Mouse (Mus musculus) thymus, postnatal 10 days (tissue): ENCODE measurements around the gene Cnnm2.

Experiments
- DNase-seq, 2 experiments: peaks; one replicate each; pipeline ENCODE4 v3.0.0; 2021; ENCODE audit warnings: low spot score in 2 of 2

Cnnm2 gene

GRCm38 (mm10) chr19:46799903-46800583 is 38.6 kb downstream of the Cnnm2 start:
- no peak for DNase-seq

- DNase-seq = no peak
These were observed 40.1 kb downstream of the Cnnm2 start for GRCm38 (mm10) chr19:46801492-46801891.

- DNase-seq = no peak
These were observed 40.9 kb downstream of the Cnnm2 start for GRCm38 (mm10) chr19:46802306-46802705.

- DNase-seq = no peak
These were observed 42.3 kb downstream of the Cnnm2 start for GRCm38 (mm10) chr19:46803732-46804131.

- DNase-seq = no peak
These were observed 43.4 kb downstream of the Cnnm2 start for GRCm38 (mm10) chr19:46804751-46805150.

- no peak for DNase-seq
These were observed 44.7 kb downstream of the Cnnm2 start for GRCm38 (mm10) chr19:46805933-46806688.

GRCm38 (mm10) chr19:46808261-46808660 is 46.9 kb downstream of the Cnnm2 start:
- DNase-seq = no peak

- DNase-seq = no peak
These were observed 47.6 kb downstream of the Cnnm2 start for GRCm38 (mm10) chr19:46809031-46809430.

- no peak for DNase-seq
These were observed 57.9 kb downstream of the Cnnm2 start for GRCm38 (mm10) chr19:46819276-46819675.

- no peak for DNase-seq
These were observed 61.1 kb downstream of the Cnnm2 start for GRCm38 (mm10) chr19:46822491-46822890.

- DNase-seq = no peak
These were observed 62.4 kb downstream of the Cnnm2 start for GRCm38 (mm10) chr19:46823759-46824158.

GRCm38 (mm10) chr19:46824867-46825266 is 63.5 kb downstream of the Cnnm2 start:
- DNase-seq = no peak

GRCm38 (mm10) chr19:46827654-46828165 is 66.3 kb downstream of the Cnnm2 start:
- DNase-seq = no peak

- no peak for DNase-seq
These were observed 67.6 kb downstream of the Cnnm2 start for GRCm38 (mm10) chr19:46828961-46829360.

GRCm38 (mm10) chr19:46831381-46831780 is 70.0 kb downstream of the Cnnm2 start:
- no peak for DNase-seq

GRCm38 (mm10) chr19:46834301-46834700 is 72.9 kb downstream of the Cnnm2 start:
- DNase-seq = no peak

GRCm38 (mm10) chr19:46835339-46835738 is 73.9 kb downstream of the Cnnm2 start:
- no peak for DNase-seq

GRCm38 (mm10) chr19:46836085-46836484 is 74.7 kb downstream of the Cnnm2 start:
- DNase-seq = no peak

- no peak for DNase-seq
These were observed 76.1 kb downstream of the Cnnm2 start for GRCm38 (mm10) chr19:46837290-46838079.

GRCm38 (mm10) chr19:46841016-46841415 is 79.6 kb downstream of the Cnnm2 start:
- DNase-seq = no peak

GRCm38 (mm10) chr19:46843030-46843429 is 81.6 kb downstream of the Cnnm2 start:
- DNase-seq = no peak

- DNase-seq = no peak
These were observed 84.7 kb downstream of the Cnnm2 start for GRCm38 (mm10) chr19:46846056-46846455.
